Mouse (Mus musculus): ENCODE results near the gene Cpt1c. TPM values are rescaled to one million over a fixed set of nuclear protein-coding genes. Genes with fewer than 3 reads are reported as not detected.

Cpt1c gene
- polyA plus RNA-seq, 2 experiments, result 0.80 to 2.5 TPM

DNA sequence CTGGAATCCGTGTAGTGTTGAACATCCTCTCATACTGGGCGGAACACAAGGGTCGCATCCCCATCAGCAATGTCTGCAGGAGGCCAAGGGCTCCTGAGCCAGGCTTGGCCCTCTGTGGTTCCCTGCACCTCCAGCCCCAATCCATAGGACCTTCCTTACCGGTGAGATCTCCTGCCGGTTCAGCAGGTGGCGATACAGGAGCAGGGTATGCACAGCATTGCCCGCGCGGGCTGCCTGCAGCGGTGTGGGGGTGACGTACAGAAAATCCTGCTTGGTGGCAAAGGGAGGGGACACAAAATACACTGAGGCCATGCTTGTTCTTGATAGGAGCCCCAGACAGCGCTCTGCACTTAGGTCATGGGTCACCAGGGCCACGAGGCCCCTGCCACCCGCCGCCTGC lies 8.0 kb downstream of the Cpt1c start:
- H3K27ac ChIP-seq, result no peak overlapping the region
- H3K4me3 ChIP-seq (ENCODE audit: insufficient read depth in 1 of 2, low read depth in 2 of 2, low read length in 2 of 2), result no peak overlapping the region
- no peaks in the 10 kb centered on the region for H3K27me3 ChIP-seq (ENCODE audit: control insufficient read depth, insufficient read depth, low read length)
- no peak for DNase-seq (ENCODE audit: low read depth in 3 of 3, low spot score in 3 of 3)
- H3K36me3 ChIP-seq (replicated peaks; ENCODE audit: control insufficient read depth, insufficient read depth, low read depth), result no peaks in the 10 kb centered on the region
- no peaks in the 10 kb centered on the region for H3K9me3 ChIP-seq (ENCODE audit: control insufficient read depth, low read length)
- no peak overlapping the region for H3K9ac ChIP-seq (replicated peaks)
- TF ChIP-seq CTCF (IDR thresholded peaks at IDR 0.05; ENCODE audit: low read depth), result peak; percentile 42
- TF ChIP-seq EP300 (IDR thresholded peaks at IDR 0.05; ENCODE audit: low read depth), result no peak
- H3K4me1 ChIP-seq (replicated peaks; ENCODE audit: control insufficient read depth in 2 of 2, insufficient read depth in 2 of 2, low read length in 1 of 2), result peaks cover 6 to 19% of the 10 kb centered on the region in 2 experiments; a peak in 3 of 4 replicates
- no peak overlapping the region for H3K4me2 ChIP-seq (ENCODE audit: low read depth)
- ATAC-seq (ENCODE audit: insufficient read depth), result no peak
- WGBS (ENCODE audit: insufficient replicate concordance), result 58% methylated on average over 15 of the region's 15 CpGs

DNA sequence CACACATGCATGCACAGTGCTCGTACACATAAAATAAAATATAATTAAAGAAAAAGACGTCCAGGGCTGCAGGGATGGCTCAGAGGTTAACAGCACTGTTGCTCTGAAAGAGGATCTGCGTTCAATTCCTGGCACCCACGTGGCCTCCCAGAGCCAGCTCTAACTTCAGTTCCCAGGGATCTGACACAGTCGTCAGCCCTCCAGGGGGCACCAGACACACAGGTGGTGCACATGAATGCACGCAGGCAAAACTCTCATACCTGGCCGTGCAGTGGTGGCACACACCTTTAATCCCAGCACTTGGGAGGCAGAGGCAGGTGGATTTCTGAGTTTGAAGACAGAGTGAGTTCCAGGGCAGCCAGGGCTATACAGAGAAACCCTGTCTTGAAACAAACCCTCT lies 8.7 kb downstream of the Cpt1c start:
- H3K4me3 ChIP-seq (ENCODE audit: insufficient read depth in 1 of 2, low read depth in 2 of 2, low read length in 2 of 2), result no peak overlapping the region
- WGBS (ENCODE audit: insufficient replicate concordance), result 57% methylated on average over 7 of the region's 7 CpGs
- H3K4me1 ChIP-seq (replicated peaks; ENCODE audit: control insufficient read depth in 2 of 2, insufficient read depth in 2 of 2, low read length in 1 of 2), result peaks cover 2 to 17% of the 10 kb centered on the region in 2 experiments; a peak in 2 of 4 replicates
- no peaks in the 10 kb centered on the region for H3K9me3 ChIP-seq (ENCODE audit: control insufficient read depth, low read length)
- H3K27ac ChIP-seq, result no peak overlapping the region
- H3K4me2 ChIP-seq (ENCODE audit: low read depth), result no peak overlapping the region
- H3K9ac ChIP-seq (replicated peaks), result no peak overlapping the region
- TF ChIP-seq EP300 (IDR thresholded peaks at IDR 0.05; ENCODE audit: low read depth) (no peak), CTCF (IDR thresholded peaks at IDR 0.05; ENCODE audit: low read depth) (peak; percentile 56; the same call in 1 of the 2 replicates)
- ATAC-seq (ENCODE audit: insufficient read depth) (no peak), DNase-seq (ENCODE audit: low read depth in 3 of 3, low spot score in 3 of 3) (no peak)
- H3K36me3 ChIP-seq (replicated peaks; ENCODE audit: control insufficient read depth, insufficient read depth, low read depth), result no peaks in the 10 kb centered on the region
- H3K27me3 ChIP-seq (ENCODE audit: control insufficient read depth, insufficient read depth, low read length), result no peaks in the 10 kb centered on the region

DNA sequence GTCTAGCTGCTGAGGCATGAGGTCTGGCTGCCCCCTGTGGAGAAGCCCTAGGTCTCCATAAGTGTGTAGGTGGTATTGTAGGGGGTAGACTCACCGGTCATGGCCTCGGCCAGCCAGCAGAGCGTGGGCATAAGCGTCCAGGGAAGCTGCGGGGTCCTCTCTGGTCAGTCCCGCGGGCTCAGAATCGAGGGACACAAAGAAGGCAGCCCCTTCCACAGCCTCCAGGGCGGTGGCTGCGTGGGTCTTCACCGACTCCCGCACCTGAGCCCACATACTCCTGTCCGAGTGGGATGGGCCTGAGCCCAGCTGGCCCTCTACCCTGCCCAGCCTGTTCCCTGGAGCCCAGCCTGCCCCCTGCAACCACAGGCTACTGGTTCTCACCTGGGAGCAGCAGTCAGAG lies 9.7 kb downstream of the Cpt1c start:
- ATAC-seq (ENCODE audit: insufficient read depth), result no peak
- no peaks in the 10 kb centered on the region for H3K27me3 ChIP-seq (ENCODE audit: control insufficient read depth, insufficient read depth, low read length)
- H3K4me2 ChIP-seq (ENCODE audit: low read depth), result no peak overlapping the region

DNA sequence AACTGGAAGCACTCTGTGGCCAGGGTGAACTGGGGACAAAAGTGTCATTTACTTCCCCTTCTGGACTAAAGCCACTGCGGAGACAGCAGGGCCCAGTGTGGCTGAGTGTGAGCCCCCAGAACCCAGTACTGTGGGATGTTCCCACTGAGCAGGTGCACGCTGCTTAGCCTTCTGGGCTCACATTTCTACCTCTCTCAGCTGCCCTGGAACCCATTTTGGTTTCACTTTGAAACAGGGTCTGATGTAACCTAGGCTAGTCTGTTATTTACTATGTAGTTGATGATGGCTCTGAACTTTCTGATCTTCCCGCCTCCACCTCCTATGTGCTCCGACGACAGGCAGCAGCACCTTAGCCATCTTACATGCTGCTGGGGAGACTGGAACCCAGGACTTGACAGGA lies 11.8 kb downstream of the Cpt1c start:
- Histone ChIP-seq H3K36me3 (replicated peaks; ENCODE audit: control insufficient read depth, insufficient read depth, low read depth) (no peaks in the 10 kb centered on the region), H3K4me2 (ENCODE audit: low read depth) (no peak overlapping the region), H3K9ac (replicated peaks) (no peak overlapping the region), H3K4me1 (replicated peaks; ENCODE audit: control insufficient read depth in 2 of 2, insufficient read depth in 2 of 2, low read length in 1 of 2) (peaks cover 0 to 5% of the 10 kb centered on the region in 2 experiments; a peak in 2 of 4 replicates), H3K27ac (no peak overlapping the region), H3K4me3 (ENCODE audit: insufficient read depth in 1 of 2, low read depth in 2 of 2, low read length in 2 of 2) (no peak overlapping the region), H3K9me3 (ENCODE audit: control insufficient read depth, low read length) (no peaks in the 10 kb centered on the region), H3K27me3 (ENCODE audit: control insufficient read depth, insufficient read depth, low read length) (no peaks in the 10 kb centered on the region)
- TF ChIP-seq EP300 (IDR thresholded peaks at IDR 0.05; ENCODE audit: low read depth) (no peak), CTCF (IDR thresholded peaks at IDR 0.05; ENCODE audit: low read depth) (no peak)
- no peak for ATAC-seq (ENCODE audit: insufficient read depth)
- 61% methylated on average over 5 of the region's 5 CpGs for WGBS (ENCODE audit: insufficient replicate concordance)
- no peak for DNase-seq (ENCODE audit: low read depth in 3 of 3, low spot score in 3 of 3)

More for the DNA sequence above, 9.7 kb downstream of the Cpt1c start:
- Histone ChIP-seq H3K27ac (no peak overlapping the region), H3K9me3 (ENCODE audit: control insufficient read depth, low read length) (no peaks in the 10 kb centered on the region), H3K4me3 (ENCODE audit: insufficient read depth in 1 of 2, low read depth in 2 of 2, low read length in 2 of 2) (no peak overlapping the region), H3K9ac (replicated peaks) (no peak overlapping the region), H3K4me1 (replicated peaks; ENCODE audit: control insufficient read depth in 2 of 2, insufficient read depth in 2 of 2, low read length in 1 of 2) (peaks cover 0 to 10% of the 10 kb centered on the region in 2 experiments; a peak in 2 of 4 replicates), H3K36me3 (replicated peaks; ENCODE audit: control insufficient read depth, insufficient read depth, low read depth) (no peaks in the 10 kb centered on the region)
- DNase-seq (ENCODE audit: low read depth in 3 of 3, low spot score in 3 of 3), result no peak
- WGBS (ENCODE audit: insufficient replicate concordance), result 85% methylated on average over 13 of the region's 13 CpGs
- no peak for TF ChIP-seq CTCF (IDR thresholded peaks at IDR 0.05; ENCODE audit: low read depth)

DNA sequence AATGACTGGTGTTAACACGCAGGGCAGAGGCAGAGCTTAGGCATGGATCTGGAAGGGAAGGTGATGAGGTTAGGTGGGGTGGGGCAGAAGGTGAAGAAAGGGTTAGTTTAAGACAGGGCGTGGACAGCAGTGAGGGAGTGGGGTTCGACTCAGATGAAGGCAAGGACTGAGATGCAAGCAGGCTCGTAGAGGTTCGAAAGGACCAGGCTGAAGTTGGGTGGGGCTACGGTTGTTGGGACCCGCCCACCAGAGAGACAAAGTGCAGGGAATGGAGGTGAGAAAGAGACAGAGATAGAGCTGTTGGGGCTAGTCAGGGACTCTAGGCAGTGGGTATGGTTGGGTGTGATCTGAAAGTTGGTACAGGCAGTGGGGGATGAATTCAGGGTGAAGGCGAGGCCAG lies 12.3 kb downstream of the Cpt1c start:
- H3K9ac ChIP-seq (replicated peaks), result no peak overlapping the region
- 35% methylated on average over 8 of the region's 8 CpGs for whole genome bisulfite sequencing (ENCODE audit: insufficient replicate concordance)
- no peak for DNase-seq (ENCODE audit: low read depth in 3 of 3, low spot score in 3 of 3)
- H3K4me2 ChIP-seq (ENCODE audit: low read depth), result no peak overlapping the region
- no peaks in the 10 kb centered on the region for H3K27me3 ChIP-seq (ENCODE audit: control insufficient read depth, insufficient read depth, low read length)
- H3K4me1 ChIP-seq (replicated peaks; ENCODE audit: control insufficient read depth in 2 of 2, insufficient read depth in 2 of 2, low read length in 1 of 2), result peaks cover 0 to 4% of the 10 kb centered on the region in 2 experiments; a peak in 1 of 4 replicates
- no peak overlapping the region for H3K27ac ChIP-seq
- TF ChIP-seq EP300 (IDR thresholded peaks at IDR 0.05; ENCODE audit: low read depth) (no peak), CTCF (IDR thresholded peaks at IDR 0.05; ENCODE audit: low read depth) (no peak)
- no peak for ATAC-seq (ENCODE audit: insufficient read depth)
- H3K4me3 ChIP-seq (ENCODE audit: insufficient read depth in 1 of 2, low read depth in 2 of 2, low read length in 2 of 2), result no peak overlapping the region
- H3K36me3 ChIP-seq (replicated peaks; ENCODE audit: control insufficient read depth, insufficient read depth, low read depth), result no peaks in the 10 kb centered on the region
- no peaks in the 10 kb centered on the region for H3K9me3 ChIP-seq (ENCODE audit: control insufficient read depth, low read length)

All from liver, embryonic 14.5 days (tissue).